Mouse (Mus musculus): ENCODE measurements around the gene Eif4g3.

Gene Eif4g3

DNA sequence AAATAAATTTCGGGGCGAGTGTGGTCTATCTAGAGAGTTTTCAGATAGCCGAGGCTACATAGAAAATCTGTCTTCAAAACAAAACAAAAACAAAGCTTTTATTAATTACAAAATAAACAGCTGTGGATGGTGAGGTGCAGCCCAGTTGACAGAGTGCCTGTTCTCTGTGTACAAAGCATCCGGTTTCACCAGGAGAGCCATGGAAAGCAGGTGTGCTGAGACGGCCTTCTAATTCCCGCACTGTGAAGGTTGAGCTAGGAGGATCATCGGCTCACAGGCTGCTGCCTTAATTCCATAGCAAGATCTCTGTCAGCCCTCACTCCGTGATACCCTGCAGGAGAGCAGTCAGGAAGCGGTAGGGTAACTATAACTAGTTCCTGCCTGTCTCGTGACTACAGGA, 109.0 kb downstream of the Eif4g3 start:
- no peak for DNase-seq (ENCODE audit: low spot score in 2 of 2)

- DNase-seq (ENCODE audit: low spot score in 2 of 2): peak in 1 of 2 experiments; percentile 4
Observed at GRCm38 (mm10) chr4:138102413-138102812, 109.6 kb downstream of the Eif4g3 start.

DNA sequence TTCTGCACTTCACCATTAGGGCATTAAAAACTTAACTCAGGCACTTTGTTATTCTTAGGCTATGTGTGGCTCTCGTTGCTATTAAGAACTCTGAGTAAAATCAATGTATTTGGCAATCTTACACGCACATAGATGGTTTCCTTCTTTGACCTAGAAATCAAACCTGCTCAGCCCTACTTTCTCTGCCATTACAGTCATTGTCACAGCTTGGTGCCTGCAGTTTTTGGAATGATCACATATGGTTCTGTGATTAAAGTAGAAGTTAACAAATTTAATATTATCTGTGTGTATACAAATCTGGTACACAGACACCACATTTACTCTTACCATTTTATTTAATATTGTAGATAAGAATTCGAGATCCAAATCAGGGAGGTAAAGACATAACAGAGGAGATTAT, 112.1 kb downstream of the Eif4g3 start:
- no peak for DNase-seq (ENCODE audit: low spot score in 2 of 2)

DNA sequence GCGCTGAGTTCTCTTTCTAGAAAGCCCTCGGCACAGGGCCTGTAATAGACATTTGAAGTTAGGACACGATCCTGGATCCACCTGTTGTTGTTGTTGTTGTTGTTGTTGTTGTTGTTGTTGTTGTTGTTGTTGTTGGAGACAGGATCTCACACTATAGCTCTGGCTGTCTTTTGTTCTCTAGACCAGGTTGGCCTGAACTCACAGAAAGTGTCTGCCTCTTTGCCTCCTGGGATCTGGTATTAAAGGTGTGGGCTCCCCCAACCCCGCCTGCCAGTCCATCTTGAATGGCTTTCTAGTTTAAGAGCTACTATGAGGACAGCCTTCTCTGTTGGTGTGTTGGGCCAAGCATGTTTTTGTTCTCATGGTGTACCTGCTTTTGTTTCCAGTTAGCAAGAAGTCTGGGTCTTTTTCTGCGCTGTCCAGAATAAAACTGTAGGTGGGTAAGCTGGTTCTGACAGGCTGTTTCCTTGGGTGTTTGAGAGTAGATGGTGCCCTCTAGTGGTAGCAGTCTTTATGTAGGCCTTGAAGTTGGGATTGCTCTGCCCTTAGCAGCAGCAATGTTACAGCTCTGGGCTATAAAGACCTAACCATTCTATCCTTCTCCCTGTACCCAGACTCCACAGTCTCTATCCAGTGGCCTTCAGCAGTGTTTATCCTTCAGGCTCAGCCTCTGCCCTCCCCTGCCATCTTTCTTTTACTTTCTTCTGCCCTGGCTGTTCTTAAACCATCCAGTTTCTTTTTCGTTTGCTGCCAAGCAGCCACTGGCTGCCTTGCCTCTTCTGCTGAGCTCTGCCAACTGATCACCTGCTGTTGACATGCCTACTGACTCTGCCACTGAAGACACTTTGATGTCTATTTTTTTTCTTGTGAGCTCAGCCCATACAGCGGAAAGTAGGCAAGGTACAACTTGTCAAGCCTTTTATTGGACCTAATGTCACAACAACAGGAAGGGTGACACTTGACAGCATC, 114.9 kb downstream of the Eif4g3 start:
- peak; percentile 40 to 46 for DNase-seq (ENCODE audit: low spot score in 2 of 2)

DNA sequence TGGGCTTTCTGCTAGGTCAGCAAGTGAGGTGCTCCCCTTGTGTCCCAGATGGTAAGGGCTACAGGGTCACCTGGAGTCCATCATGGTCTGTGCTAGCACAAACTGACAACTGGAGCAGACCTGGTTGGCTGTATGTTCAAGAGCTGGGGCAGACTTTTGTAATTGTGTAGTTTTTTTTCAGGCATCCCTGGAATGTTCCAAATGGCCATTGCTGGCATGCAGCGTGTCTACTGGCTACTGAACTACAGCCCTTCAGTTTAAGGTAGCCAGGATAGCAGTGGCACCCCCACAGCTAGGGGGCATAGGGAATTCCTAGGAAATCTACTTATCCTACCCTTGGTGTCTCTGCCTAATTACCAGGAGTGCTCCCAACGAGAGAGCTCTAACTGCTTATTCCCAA, 115.7 kb downstream of the Eif4g3 start:
- DNase-seq (ENCODE audit: low spot score in 2 of 2): no peak

GRCm38 (mm10) chr4:138109332-138109731, 116.5 kb downstream of the Eif4g3 start:
- no peak for DNase-seq (ENCODE audit: low spot score in 2 of 2)

DNA sequence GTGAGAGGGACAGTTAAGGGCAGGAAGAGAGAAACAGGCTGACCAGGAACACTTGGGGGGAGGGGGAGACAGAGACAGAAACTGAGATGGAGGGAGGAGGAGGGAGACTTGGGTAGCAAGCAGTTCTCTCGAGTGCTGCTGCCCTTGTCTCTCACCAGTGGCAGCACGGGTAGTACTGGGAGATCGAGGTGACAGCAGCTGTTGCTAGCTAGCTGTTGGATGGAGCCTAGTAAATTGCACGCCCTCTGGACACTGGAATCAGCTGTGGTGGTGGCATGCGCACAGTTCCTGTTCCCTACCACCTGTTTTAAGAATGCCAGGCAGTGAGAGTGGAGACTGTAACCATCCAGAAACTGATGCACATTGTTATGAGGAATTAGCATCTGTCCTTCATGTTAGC, 119.0 kb downstream of the Eif4g3 start:
- DNase-seq (ENCODE audit: low spot score in 2 of 2): no peak

- no peak for DNase-seq (ENCODE audit: low spot score in 2 of 2)
Observed at GRCm38 (mm10) chr4:138119740-138120139, 126.9 kb downstream of the Eif4g3 start.

GRCm38 (mm10) chr4:138124046-138124445, 131.2 kb downstream of the Eif4g3 start:
- no peak for DNase-seq (ENCODE audit: low spot score in 2 of 2)

DNA sequence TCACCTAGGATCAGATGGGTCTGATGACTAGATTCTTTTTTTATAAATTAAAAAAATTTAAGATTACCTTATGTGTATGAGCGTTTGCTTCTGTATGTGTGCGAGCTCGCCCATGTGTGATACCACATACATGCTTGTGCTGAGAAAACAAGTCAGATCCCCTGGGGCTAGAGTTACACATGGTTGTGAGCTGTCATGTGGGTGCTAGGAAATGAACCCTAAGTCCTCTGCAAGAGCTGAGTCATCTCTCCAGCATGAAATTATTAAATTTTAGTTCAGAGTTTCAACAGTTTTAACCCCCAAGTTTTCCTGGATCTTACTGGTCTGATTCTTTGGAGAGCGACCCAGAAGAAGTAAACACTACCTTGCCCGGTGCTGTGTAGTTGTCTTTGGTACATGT, 134.5 kb downstream of the Eif4g3 start:
- DNase-seq (ENCODE audit: low spot score in 2 of 2): no peak

GRCm38 (mm10) chr4:138127781-138128180, 135.0 kb downstream of the Eif4g3 start:
- DNase-seq (ENCODE audit: low spot score in 2 of 2): no peak

DNA sequence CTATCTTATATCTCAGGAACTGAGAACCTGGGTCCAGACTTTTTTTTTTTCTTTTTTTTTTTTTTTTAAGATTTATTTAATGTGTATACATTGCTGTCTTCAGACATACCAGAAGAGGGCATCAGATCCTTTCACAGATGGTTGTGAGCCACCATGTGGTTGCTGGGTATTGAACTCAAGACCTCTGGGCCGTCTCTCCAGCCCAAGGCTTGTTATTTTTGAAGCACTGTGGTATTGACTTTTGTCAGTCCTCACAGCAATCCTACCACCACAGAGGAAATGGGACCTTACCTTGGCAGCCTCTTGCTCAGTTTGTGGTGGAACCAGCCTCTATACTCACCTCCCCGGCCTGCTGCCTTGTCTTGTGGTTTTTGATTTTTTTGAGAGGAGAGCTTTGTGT, 137.3 kb downstream of the Eif4g3 start:
- DNase-seq (ENCODE audit: low spot score in 2 of 2): peak in 1 of 2 experiments; percentile 6

GRCm38 (mm10) chr4:138131226-138131625, 138.4 kb downstream of the Eif4g3 start:
- DNase-seq (ENCODE audit: low spot score in 2 of 2): no peak

DNA sequence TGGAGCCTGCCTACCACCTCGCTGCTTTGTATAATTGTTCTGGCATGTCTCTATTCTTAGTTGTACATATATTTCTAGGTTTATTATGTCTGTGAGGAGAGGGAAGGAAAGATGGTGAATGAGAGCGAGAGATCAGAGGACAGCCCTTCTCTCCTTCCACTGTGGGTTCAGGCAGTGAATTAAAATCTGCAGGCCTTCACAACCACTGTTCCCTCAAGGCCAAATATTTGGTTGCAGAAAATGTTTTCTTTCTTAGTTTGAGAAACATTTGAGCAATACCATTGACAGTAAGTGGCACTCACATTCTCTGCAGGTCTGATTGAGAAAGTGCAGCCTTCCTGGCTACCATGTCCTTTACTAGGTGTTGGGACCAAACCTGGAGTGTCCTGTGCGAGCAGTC, 138.9 kb downstream of the Eif4g3 start:
- DNase-seq (ENCODE audit: low spot score in 2 of 2): no peak

- no peak for DNase-seq (ENCODE audit: low spot score in 2 of 2)
Observed at GRCm38 (mm10) chr4:138133360-138133759, 140.5 kb downstream of the Eif4g3 start.

GRCm38 (mm10) chr4:138137336-138137735, 144.5 kb downstream of the Eif4g3 start:
- DNase-seq (ENCODE audit: low spot score in 2 of 2): no peak

- DNase-seq (ENCODE audit: low spot score in 2 of 2): no peak
Observed at GRCm38 (mm10) chr4:138137804-138138203, 145.0 kb downstream of the Eif4g3 start.

DNA sequence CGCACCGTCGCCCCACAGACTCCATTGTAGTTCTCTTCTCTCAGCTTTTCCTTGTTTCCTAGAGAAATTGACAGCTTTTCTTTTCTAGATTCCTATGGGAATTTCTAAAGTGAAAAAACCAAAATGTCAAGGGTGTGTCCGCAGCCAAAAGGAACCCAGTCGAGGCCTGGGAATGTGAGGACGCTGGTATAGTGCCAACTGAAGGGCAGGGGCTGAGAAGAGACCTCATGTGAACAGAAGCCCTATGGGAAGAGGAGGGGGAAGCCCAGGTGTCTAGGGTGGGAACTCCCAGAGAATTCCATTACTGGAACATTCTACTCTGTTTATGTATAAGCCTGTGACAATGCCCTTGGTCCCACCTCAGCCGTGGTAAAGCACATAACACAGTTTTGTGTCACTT, 145.4 kb downstream of the Eif4g3 start:
- DNase-seq (ENCODE audit: low spot score in 2 of 2): no peak

- DNase-seq (ENCODE audit: low spot score in 2 of 2): no peak
Observed at GRCm38 (mm10) chr4:138141358-138141757, 148.5 kb downstream of the Eif4g3 start.

DNA sequence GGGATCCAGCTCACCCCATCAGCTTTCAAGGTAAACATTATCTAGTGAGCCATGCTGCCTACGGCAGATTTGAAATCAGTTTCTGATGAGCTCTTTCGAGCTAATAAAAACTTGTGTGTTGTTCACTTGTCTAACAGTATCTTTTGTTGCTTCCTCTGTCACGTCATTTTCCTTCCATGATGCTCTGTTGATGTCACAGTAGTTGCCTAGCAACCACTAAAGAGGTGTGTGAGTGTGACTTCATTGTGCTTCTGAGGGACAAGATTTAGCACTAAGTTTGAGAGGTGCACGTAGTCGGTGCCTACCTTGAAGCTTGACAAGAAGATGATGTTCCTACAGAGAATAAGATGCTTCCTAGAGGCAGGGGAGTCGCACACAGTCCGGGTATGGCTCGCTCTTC, 154.4 kb downstream of the Eif4g3 start:
- DNase-seq (ENCODE audit: low spot score in 2 of 2): peak in 1 of 2 experiments; percentile 3

- no peak for DNase-seq (ENCODE audit: low spot score in 2 of 2)
Observed at GRCm38 (mm10) chr4:138149977-138150376, 157.2 kb downstream of the Eif4g3 start.

DNA sequence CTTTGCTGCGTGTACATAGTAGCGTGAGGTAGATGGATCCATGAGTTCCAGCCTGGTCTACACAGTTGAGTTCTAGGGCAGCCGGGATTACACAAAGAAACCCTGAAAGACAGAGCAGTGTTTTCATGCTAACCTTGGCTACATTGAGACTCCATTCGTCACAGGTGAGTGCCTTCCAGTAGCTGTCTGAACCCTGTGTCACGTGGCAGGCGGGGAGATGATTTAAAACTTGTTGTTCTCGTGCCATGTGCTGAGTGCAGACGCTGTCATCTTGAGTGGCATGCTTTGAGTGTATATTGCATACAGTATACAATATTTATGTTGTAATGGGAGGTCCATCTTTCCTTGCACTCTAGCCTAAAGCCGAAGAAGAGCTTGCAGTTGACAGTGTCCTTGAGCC, 158.4 kb downstream of the Eif4g3 start:
- no peak for DNase-seq (ENCODE audit: low spot score in 2 of 2)

GRCm38 (mm10) chr4:138153980-138154379, 161.2 kb downstream of the Eif4g3 start:
- DNase-seq (ENCODE audit: low spot score in 2 of 2): peak; percentile 6 to 31

GRCm38 (mm10) chr4:138160918-138161317, 168.1 kb downstream of the Eif4g3 start:
- DNase-seq (ENCODE audit: low spot score in 2 of 2): no peak
